Mouse (Mus musculus) telencephalon, adult 2 months (tissue): ENCODE results near the gene Cd8a.

ENCODE experiments used
- DNase-seq: peaks from one replicate; pipeline ENCODE4 v3.0.0-alpha.2; 2011; ENCODE audit warnings: low read depth, low spot score

Cd8a gene

DNA sequence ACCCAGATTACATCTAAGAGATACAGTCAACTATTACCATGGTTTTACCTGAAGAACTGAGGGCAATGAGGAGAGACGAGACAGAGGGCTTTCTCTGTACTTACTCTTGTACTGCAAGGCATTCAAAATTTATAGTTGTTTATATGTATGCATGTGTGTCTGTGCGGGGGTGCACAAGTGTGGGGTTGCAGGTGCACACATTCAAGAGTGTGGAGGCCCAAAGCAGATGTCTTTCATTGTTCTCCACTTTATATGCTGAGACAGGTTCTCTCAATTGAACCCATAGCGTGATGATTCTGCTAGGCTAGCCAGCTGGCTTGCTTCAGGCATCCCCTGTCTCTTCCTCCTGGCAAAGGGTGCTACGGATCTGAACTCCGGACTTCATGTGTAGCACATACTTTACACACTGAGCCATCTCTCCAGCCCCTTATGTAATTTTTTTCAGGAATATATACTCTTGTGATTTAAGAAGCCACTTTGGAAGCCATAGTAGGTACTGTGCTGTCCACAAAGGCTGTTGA is 2.1 kb upstream of the Cd8a start:
- DNase-seq: no peak

DNA sequence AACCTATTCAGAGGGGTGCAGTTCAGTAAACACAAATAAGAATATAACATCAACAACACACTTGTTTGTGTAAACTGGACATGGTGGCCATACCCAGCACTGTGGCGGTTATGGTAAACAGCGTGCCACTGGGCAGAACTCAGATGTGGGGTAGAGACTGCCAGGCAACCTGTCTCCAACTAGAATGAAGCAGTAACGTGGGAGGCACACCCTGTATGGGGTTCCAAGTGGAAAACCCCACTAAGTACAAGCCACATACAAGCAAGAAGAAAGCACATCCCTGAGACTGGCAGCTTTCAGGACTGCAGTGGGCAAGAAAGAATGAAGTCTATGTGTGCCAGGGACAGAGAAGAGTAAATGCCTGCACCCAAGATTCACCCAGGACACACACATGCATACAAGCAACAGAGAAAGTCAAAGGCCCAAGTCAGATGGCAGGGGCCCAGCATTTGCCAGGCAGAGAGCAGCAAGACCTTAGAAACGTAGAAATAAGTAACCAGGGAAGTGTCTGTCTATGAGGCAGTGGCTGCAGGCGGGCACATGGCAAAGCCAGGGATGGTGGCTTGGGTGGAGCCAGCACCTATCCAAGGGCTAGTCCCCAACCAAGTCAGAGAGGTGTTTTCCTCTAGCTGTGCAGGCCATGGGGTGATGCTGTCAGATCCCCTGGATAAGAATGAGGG is 1.0 kb upstream of the Cd8a start:
- DNase-seq: no peak

DNA sequence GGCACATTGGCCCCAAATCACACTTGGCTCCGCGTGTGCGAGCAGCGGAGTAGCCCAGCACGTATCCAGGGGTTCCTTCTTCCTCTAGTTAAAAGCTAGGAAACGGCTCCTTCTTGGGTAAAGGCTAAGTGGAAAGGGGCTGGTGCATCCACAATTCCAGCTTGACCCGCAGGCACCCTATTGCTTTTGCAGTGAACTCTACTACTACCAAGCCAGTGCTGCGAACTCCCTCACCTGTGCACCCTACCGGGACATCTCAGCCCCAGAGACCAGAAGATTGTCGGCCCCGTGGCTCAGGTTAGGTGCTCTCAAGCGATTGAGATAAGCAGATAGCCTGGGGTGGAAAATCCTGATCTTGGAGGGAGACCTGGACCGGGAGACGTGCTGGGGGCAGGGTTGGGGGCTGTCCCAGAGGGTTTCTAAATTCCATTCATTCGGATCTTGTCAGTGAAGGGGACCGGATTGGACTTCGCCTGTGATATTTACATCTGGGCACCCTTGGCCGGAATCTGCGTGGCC is 1.1 kb downstream of the Cd8a start:
- DNase-seq: no peak

DNA sequence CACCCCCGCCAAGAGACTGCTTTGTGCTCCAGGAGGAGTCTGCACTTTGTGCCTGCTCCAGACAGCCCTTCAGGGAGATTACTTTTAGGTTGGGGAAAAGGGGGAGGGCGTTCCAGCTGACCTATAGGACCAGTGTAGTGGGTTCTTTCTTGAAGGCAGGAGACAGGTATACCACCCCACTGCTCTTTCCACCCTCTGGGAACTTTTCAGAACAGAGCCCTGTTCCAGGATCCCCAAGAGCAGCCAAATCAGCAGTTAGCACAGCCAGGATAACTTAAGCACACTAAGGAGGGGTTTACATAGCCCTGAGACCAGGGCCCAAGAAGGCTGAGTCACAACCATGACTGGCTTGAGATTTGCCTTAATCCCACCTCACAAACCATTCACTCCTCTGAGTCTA is 1.7 kb downstream of the Cd8a start:
- no peak for DNase-seq

DNA sequence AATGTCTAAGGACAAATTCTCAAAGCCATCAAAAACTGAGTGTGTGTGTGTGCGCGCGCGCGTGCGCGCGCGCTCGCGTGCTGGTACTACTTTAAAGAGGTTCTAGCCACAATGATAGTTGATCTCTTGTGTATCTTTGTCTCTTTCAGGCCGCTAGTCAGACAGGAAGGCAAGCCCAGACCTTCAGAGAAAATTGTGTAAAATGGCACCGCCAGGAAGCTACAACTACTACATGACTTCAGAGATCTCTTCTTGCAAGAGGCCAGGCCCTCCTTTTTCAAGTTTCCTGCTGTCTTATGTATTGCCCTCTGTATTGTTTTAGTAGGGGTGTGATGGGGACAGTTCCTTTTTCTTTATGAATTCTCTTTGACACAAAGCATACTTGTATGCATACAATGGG is 3.5 kb downstream of the Cd8a start:
- DNase-seq: no peak

DNA sequence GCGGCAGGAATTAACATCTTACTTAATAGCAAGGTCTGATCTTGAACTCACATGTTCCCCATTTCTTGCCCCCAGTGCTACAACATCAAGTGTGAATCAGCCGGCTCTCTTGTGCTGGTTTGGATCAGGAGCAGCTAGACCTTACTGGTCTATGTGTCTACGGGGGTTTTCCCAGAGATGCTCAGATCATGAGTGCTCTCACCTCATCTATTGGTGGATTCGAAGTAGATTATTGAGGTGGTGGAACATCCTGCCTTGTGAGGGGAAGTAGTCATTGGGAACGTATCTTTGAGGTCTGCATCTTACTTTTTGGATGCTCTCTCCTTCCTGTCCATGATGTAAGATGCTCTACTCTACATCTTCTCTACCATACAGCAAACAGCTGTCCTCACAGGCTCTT is 8.4 kb downstream of the Cd8a start:
- DNase-seq: no peak

DNA sequence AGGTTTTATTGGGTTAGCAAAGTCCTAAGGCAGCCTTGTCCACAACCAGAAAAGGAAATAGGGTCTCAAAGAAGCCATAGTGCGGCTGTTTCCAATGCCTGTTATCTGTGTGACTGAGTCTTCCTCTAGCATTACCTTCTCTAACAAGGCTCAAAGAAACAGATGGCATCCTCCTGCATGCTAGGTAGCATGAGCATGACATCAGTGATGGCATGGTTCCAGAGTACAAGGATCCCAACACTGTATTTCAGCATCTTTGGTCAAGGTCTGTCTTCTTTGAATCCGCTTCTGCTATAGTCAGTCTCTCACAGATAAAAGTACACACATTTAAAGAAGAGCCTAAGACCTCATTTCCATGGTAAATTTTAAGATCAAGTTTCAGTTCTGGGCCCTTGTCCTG is 17.3 kb downstream of the Cd8a start:
- no peak for DNase-seq

DNA sequence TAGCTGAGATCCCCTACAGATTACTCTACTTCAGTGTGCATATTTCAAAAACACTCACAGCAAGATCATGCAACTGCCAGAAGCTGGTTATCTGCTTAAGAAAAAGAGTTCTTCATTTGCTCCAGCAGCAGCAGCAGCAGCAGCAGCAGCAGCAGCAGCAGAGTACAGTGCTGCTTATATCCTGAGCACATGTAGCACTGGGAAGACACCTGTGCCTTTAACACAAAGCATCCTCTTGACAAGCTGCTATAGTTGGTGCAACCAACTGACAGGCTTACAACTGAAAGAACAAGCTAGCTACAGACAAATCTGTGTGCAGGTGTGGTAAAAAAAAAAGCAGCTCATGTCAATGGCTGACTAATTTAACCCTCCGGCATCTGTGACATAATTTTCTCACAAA is 22.8 kb downstream of the Cd8a start:
- no peak for DNase-seq

DNA sequence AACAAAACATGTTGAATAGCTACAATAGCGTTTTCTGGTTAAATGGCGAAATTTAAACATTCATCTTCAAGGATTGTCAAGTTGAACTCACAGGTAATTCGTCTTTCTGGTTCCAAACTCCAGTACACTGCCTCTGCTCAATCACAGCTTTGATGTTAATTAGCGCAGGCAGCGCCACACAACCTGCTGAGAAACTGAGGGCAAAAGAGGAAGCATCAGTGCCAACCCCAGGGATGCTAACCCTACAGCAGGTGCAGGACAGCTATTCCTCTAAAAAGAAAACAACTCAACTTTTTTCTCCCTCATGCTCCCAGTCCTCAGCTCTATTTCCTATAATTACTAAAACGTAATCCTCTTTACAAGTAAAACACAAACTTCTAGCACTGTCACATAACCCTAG is 23.5 kb downstream of the Cd8a start:
- DNase-seq: no peak

DNA sequence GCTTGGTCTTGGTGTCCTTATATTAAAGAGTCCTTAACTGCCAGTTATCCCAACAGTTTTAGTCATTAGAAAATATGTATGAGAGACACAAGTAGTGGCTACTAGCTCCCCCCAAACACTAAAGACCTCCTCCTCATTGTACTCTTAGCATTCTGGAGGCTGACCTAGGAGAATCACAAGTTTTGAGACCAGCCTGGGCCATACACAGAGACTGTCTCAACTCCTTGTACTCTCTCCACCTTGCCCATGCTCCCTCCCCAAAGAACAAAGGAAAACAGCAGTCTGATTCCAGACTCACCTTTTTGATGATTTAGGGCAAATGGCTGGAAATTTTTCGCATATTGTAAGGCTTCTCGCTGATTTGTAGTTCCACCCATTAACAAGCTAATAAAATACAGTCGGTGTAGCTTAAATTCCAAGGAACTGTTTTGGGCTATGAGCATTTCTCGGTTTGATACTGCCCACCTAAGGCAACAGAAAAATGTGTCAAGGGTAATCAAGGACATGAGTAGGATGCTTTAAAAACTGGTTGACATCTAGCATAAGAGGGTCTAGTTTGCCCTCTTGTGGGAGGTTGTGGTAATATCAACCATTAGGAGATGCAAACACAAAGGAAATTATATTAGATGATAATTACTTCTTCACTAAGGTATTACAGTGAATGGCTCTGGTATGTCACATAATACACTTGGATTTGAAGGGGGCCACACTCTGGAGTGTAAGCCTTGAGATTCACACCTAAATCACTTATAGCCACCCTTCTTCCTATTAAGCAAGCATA is 25.8 kb downstream of the Cd8a start:
- peak; percentile 21 for DNase-seq

DNA sequence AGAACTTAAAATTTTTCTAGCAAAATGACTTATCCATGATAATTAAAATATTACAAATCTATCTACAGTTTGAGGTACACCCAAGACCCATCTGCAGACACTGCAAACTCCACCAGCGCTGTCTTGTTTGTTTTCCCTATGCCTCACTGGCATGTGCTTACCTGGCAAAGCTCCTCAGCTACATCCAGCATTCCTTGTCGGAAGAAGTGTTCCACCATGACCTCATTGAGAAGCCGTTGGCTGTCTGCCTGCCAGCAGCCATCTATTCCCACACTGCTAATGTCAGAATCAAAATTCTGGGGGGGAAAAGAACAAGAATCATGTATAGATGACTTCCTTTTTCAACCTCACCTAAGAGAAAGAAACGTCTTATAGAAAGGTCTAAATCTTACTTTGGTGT is 41.4 kb downstream of the Cd8a start:
- no peak for DNase-seq

DNA sequence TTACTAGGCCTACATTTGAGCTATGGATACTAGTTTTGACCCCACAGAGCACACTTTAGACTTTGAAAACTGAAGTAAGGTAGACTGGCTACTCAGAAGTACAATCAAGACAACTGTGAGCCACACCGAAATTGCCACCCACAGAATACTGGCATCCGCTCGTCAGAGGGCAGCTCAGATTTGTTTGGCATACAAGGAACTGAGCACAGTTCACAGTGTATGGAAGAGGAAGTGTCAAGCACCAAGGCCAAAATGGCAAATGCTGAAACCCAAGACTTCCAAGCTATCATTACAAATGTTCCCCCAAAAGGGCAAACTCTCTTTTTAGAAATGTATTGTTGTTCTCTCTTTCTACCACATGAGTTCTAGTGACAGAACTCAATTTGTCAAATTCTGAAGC is 42.2 kb downstream of the Cd8a start:
- DNase-seq: no peak

DNA sequence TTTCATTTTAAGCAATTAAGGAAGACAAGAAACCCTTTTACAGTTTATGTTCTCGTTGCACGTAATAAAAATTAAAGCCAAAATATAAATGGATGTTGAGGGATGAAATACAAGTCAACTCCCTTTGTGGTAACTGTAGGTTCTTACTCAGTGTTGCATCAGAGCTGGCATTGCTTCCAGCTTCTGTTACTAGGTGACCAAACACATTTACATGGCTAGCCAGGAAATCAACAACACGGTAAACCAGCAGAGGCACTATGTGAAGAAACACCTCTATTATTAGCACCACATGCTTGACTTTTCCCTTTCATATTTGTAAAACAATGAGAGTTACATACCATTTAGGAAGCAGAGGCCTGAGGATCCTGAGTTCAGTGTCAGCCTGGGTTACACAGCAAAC is 45.6 kb downstream of the Cd8a start:
- no peak for DNase-seq

DNA sequence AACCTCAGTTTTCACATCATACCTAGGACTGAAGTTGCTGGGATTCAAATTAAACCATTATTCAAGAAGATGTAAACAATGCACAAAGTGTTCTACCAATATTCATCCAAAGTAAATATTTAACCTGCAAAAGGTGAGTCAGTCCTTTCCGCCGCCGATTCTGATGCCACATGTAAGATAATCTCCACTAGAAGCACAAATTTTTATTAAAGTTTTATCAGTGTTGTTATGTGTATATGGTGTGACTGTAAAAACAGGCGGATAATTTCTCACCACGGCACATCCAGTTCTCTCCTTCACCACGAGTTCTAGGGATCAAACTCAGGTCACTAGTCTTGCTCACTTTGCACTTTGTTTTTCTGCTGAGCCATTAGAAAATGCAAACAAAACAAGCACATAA is 47.6 kb downstream of the Cd8a start:
- no peak for DNase-seq

DNA sequence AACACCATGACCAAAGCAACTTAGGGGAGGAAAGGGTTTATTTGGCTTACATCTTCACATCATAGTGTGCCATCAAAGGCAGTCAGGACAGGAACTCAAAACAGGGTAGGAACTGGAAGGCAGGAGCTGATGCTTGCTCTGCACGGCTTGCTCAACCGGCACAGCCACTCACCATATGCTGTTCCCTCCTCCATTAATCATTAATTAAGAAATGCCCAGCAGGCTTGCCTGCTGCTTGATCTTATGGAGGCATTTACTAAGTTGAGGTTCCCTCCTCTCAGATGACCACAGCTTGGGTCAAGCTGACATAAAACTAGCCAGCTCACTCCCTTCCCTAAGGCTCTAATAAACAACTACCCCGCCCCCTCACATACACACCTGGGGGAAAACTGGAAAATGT is 48.9 kb downstream of the Cd8a start:
- no peak for DNase-seq

DNA sequence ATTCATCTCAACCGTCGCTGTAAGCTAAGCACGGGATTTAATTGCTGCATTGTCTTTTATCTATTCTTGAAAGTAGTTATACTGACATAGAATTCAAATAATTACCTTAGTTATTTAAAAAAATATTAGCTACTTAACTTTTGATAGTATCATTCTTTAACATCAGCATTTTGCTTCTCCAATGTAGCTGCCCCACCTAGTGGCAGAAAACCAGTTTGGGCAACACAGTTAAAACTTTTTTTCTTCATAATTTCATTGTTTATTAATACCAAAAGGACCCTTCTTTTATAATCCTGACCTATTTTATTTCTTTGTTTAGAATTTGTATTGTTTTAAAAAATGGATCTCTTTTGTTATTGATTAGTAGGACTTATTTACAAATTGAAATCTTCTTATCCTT is 49.9 kb downstream of the Cd8a start:
- DNase-seq: no peak

DNA sequence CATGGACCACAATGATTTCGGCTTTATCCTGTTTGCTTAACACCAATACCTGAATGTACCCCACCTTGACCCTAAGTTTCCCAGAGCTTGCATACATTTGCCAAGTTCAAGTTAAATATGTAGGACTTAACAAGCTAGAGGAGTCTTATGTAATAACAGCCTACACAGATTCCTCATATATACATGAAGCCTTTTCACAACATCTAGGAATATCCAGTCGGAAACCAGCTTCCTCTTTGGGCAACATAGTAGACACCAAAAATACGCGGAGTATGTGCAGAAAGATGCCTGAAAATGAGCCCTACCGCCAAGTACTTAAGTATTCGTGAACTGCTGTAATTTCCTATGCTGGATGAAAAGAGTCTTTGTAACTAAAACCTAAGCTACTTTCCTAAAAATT is 52.5 kb downstream of the Cd8a start:
- peak; percentile 72 for DNase-seq

DNA sequence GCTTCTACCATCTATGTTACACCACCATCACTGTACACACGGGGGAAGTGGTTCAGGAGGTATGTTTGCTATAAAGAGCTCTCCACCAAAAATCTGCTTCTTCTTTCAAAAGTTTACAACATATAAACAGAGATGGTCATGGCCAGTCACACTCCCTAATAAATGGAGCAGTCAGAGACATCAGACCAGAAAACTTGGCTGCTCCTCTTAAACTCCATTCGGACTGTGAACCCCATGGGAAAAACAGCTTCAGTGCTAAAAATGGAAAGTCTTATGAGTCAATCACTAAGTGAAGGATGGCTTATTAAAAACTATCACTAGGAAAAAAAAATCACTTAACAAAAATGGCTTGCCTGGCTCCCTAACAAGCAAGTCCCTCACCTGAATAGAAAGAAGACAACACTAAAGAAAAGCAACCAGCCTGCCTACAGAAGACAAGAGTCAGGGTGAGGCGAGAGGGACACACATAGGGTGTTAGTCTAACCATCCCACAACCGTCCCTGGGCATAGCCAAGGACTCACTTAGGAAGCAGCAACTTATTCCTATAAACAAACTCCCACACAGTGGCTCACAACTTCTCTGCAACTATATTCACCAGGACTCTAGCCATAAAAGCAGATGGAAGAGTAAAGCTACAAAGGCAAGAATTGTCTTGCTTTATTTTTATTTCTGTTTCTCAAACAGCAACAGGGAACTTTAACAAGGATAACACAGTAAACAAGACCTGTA is 54.9 kb downstream of the Cd8a start:
- DNase-seq: peak; percentile 36
